Mouse (Mus musculus) kidney, adult 10 weeks (tissue): ENCODE results near the gene Gnb4. TPM values are rescaled to one million over a fixed set of nuclear protein-coding genes. Genes with fewer than 3 reads are reported as not detected.

Experiments
- polyA plus RNA-seq: library from polyadenylated mRNA; stranded (reverse); fragments of 350-450 nt; fragmentation: Illumina TruSeq; extraction: RNeasy Lipid Tissue Mini Kit (QIAGEN cat#74804); gene quantifications from one replicate; pipeline ENCODE4 v1.2.3, GENCODE M21; 2014; ENCODE audit warnings: low read depth, low replicate concordance

The Gnb4 gene
- 9.3 TPM for polyA plus RNA-seq

GRCm38 (mm10) chr3:32616331-32617052, at the start of gene Gnb4:
Gene Gnb4, minus strand, starts transcription at chr3:32616585.

Other genes with a start within 250 kb of the Gnb4 start
- 114 TPM for gene Pik3ca, start 218.9 kb downstream of the Gnb4 start, polyA plus RNA-seq
- gene Kcnmb3, start 124.4 kb downstream of the Gnb4 start, polyA plus RNA-seq: not detected
- 89.5 TPM for gene Zfp639, start 106.3 kb downstream of the Gnb4 start, polyA plus RNA-seq
- 338 TPM for gene Mfn1, start 87.1 kb downstream of the Gnb4 start, polyA plus RNA-seq
- 38.2 TPM for gene Actl6a, start 89.7 kb upstream of the Gnb4 start, polyA plus RNA-seq
- gene Ndufb5, start 120.4 kb upstream of the Gnb4 start, polyA plus RNA-seq: 695 TPM
- gene Mrpl47, start 121.0 kb upstream of the Gnb4 start, polyA plus RNA-seq: 61.5 TPM
- gene Usp13, start 201.0 kb upstream of the Gnb4 start, polyA plus RNA-seq: 0.28 TPM